Mouse (Mus musculus) adrenal gland, adult 8-10 months (tissue): Measurements from ENCODE around the gene Cdkn2aip. TPM values are rescaled to one million over a fixed set of nuclear protein-coding genes. Genes with fewer than 3 reads are reported as not detected.

Experiments used
- DNase-seq: peaks from one replicate; pipeline ENCODE4 v3.0.0; 2022
- total RNA-seq, 4 experiments: library from RNA; stranded (reverse); gene quantifications; 2 replicates each; pipeline ENCODE4 v1.2.4; 2022

Gene Cdkn2aip
- total RNA-seq, result 10 to 100 TPM; 12.9 to 14.0 (median 13.4) TPM

DNA sequence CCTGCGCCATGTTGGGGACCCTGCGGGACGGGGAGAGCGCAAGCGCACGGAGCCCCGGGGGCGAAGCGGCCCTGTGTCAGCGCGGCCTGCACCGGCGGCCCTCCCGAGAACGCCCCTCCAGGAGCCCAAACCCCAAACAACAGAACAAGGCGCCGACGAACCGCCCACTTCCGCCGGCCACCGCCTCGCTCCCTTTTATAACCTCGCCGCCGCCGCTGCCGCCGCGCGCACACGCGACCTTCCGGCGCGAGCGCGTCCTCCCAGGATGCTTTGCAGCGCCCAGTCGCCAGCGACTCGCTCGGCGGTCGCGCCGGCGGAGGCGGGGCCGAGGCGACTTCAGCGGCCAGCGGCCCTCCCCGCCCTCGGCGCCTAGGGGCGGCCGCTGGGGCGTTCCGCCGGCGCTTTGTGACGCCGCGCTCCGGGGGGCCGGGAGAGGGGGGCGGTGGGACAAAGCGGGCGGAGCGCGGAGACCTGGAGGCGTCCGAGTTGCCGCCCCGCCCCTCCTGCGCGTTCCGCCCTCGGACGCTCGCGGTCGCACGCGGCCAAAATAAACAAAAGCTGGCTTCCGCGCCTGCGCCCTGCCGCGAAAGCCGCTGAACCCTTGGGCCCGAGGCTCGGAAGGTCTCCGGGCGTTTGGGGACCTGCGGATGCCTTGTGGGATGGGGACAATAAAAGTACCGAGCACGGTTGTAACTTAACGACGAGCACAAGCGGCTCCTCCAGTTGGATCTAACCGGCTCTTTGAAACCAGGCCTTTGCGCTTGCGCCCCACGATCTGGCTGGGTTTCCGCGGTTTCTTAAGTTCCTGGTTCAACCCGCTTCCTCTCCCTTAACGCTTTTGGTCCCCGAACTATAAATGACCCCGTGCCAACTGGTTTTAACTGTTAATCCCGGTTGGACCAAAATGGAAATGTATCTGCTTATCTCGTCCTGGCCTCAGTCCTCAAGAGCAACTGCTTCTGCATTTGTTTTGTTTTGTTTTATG is at the start of gene Cdkn2aip:
Cdkn2aip (minus strand) TSS at position 172 of the 985 bp plus-strand sequence.
- DNase-seq, result peak; percentile 92

DNA sequence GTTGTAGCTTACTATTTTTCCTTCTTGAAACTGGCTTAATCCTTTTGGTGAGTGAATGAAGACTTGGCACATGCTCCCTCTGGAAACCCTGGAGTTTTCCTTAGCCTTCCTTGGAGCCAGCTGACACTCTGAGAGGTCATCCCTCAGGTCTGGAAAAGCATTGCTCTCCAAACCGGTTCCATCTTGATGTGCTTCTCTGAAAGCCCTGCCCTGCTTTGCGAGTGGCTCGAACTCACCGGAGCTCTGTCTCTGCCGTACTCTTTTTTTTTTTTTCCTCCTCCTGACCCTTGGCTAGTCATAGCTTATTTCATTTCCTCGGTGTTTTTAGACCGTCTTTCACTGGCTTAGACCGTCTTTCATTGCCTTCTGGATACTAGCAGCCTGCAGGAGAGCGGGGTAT is 49.5 kb upstream of the Cdkn2aip start:
- DNase-seq, result no peak

DNA sequence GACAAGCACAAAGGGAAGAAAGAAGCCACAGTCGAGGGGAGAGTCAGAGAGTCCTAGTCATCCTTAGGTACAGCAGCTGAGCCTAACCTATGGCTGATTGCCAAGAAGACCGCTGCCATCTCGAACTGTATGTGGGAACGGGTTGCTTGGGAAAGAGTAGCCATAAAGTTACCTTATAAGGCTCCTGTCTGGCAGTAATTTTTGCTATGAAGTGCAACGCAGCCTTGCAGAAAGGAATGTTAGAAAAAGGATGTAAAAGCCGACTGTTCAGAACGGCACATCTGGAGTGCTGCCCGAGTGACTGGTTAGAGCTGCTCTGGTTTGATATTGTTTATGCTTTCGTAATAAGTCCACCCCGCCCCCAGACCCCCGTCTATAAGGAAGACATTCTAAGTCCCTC is 47.0 kb upstream of the Cdkn2aip start:
- DNase-seq, result no peak

DNA sequence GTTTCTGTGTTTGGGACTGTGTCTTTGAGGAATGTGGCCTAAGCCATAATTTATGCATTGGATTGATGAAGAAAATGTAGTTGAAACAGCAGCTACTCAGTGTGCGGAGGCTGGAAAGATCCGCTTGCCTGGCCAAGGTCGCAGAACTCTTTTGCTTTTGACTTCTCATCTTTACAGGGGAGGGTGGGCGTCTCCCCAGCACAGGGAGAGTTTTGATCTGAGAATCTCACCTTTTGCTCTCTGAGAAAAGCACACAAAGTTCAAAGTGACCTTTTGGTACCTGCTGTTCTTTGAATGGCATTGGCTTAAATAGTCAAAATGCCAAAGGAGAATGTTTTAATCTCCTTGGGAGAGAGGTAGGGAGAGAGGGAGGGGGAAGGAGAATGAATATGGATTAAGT is 46.5 kb upstream of the Cdkn2aip start:
- no peak for DNase-seq

DNA sequence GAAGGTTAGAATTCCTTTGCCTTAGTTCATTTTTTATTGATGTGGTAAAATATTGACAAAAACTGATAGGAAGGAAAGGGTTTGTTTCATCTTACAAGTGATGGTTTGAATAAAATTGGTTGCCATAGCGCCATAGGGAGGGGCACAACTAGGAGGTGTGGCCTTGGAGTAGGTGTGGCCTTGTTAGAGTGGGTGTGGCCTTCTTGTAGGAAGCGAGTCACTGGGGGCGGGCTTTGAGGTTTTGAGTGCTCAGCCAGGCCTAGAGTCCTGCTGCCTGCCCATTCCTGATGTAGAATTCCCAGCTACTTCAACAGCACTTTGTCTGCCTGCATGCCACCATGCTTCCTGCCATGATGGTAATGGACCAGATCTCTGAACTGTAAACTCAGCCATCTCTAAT is 39.4 kb upstream of the Cdkn2aip start:
- DNase-seq, result no peak

DNA sequence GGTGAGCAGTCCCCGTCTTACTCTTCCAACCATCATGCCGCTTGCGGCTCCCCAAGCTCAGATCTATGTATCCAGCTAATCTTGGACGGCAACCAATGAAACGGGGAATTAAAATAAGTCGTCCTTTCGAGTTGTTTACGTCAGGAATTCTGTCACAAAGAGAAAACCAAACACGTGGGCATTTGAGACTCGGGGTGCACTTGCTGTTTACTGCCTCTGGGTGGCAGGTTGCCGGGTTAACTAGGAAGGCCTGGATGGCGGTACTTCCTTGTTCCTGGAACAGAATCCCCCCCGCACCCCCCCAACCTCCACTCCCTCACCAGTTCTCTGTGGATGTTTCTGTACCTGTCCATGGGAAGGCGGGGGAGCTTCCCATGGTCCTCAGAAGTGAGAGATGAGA is 36.4 kb upstream of the Cdkn2aip start:
- DNase-seq, result no peak

DNA sequence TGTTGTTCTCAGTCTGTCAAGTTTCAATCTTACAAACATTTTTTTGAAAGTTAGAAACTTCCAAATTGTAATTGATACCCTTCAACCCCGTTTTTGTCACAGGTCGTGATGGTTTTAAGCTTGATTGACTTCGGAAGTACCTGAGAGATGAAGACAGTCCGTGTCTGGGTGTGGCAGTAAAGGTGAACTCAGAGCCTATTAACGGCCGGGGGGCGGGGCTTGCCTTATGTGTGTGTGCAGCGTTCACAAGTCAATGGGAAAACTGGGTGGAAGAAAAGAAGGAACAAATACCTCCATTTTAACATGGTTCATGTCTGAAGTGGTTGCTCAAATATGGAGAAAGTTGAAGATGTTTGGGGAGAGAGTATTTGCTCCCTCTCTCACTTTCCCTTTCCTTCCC is 35.8 kb upstream of the Cdkn2aip start:
- no peak for DNase-seq

DNA sequence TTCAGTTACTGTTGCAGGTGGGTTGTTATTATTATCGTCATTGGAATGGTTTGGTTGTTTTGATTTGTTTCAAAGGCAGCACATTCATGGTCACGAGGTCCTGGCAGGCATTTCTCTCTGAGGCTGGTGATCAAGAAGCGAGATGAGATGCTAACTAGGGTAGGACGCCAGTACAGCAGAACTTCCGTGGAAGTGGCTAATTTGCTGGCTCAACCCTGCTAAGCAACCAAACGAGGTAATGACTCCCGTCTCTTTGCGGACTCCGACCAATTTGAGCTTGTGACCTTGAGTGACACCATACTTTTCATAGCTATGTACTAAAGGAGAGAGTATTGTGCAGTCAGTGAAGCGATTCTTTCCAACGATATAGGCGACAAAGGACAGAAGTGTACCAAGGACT is 32.6 kb upstream of the Cdkn2aip start:
- DNase-seq, result no peak

DNA sequence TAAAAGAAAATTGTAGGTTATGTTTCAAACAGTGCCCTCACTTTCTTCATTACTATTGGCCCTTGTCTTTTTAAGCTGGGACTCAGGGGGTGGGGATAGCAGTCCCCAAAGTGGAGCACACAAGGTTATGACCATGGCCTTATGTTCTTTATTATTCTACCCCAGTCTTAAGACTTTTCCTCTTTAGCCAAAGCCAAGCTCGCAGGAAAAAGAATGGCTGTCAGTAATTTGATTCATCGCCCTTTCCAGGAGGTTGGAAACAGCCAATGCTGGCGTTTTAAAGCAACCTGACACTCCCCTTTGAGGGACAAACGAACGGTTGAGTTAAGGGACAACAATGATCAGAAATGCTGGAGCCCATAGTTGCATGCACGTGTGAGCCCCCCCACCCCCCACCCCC is 32.1 kb upstream of the Cdkn2aip start:
- DNase-seq, result no peak

DNA sequence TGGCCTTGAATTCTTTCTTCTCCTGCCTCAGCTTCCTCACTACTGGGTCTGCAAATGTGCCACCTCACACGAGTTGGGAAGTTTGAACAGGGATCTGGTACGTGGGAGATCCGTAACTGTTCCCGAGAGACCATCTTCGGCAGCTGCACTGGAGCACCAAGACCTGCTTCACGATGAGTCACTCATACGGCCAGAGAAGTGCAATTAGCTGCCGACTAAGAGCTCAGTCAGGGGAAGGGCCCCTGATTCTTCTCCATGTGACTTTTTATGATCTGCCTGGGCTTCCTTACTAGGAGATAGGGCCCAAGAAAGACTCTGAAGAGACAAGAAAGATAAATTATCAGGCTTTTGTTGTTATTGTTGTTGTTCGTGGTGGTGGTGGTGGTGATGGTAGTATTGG is 31.1 kb upstream of the Cdkn2aip start:
- no peak for DNase-seq

DNA sequence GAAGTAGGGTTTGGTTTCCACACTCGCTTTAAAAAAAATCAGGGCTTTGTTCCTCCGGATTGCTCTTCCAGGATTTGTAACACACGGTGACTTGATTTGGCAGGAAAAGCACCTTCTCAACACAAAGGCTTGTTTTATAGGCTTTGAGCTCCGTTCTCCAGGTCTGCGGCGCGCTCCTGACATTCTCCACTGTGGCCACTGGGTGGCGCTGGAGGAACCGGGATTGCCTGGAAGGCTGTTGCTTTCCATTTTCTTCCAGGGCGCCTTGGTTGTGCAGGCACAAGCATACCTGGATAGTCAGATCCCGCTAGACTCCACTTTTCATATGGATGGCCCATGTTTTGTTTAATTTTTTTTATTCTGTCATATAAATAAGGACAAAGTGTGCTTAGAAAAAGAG is 29.7 kb upstream of the Cdkn2aip start:
- DNase-seq, result peak; percentile 60

DNA sequence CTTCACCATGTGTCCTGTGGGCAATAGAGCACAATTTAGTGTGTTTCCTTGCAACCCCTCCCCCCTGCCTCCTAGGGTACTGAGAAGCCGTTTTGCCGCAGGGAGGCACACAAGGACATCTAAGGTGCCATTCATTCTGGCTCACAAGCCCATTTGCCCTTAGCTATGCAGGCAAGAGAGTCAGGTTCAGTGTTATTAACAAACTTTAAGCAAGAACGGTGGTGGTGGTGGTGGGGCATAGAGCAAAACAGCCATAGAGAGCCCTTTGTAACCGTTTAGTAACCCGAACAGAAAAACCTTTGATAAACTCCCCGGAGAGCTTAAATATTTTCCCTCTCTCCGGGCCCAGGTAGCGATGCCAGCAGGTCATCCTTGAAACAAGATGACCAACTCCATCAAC is 29.3 kb upstream of the Cdkn2aip start:
- no peak for DNase-seq

DNA sequence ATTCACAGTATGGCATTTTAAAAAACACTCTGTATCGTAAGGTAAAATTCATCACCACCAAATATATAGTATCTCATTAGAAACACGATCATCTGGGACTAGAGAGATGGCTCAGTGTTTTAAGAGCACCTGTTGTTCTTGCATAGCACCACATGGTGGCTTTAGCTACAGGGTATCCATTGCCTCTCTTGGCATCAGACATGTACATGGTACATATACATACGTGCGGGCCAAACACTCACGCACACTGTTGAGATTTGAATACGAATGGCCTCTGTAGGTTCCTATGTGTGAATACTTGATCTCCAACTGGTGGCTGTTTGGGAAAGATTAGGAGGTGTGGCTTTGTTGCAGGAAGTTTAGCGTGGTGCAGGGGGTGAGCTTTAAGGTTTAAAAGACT is 28.6 kb upstream of the Cdkn2aip start:
- no peak for DNase-seq

DNA sequence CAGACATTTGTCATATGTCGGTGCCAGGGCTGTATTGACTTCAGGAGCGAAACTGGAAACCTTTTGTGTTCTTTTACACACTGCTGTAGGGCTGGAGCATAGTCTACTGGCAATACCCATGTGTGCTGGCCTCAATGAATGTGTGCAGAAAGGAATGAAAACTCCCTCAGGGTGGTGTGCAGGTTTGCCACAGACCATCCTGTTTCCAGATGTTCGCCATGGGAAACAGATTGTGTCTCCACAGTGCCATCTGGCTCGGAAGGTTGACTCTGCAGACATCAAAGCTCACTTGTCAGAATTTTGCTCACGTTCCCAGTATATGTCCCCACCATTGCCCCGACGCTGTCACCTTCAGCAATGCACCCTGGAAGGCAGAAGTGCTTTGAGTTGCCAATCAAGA is 23.4 kb upstream of the Cdkn2aip start:
- no peak for DNase-seq

DNA sequence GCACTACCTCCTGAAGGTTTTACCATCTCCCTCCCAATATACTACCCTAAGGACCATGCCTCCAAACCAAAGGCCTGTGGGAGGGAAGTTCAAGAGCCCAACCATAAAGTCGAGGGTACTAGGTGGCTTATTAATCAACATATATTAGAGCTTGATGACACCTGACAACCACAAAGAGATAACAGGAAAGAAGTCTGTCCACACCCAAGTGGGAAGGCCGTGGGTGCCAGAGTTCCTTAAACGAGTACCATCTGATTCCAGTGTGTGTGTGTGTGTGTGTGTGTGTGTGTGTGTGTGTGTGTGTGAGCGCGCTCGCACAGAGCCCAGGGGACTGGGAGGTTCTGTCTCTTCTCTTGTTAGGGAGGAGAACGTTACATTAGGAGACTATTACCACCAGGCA is 15.6 kb upstream of the Cdkn2aip start:
- DNase-seq, result no peak

DNA sequence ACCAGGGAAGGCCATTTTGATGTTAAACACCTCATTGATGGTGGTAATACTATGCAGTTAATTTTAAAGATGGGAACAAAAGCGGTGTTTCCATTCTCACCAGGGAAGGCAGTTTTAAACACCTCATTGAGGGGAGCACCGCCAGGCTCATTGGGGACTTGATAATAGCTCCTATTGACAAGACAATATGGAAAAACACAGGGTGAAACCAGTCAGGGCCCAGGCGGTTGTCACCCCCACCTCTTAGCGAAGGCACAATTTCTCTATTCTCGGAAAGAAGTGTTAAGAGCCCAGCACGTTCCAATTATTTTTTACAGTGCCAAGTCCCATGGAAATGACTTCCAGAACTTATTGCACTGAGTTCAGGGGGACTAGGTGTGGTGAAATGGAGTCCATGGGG is 13.2 kb upstream of the Cdkn2aip start:
- no peak for DNase-seq

DNA sequence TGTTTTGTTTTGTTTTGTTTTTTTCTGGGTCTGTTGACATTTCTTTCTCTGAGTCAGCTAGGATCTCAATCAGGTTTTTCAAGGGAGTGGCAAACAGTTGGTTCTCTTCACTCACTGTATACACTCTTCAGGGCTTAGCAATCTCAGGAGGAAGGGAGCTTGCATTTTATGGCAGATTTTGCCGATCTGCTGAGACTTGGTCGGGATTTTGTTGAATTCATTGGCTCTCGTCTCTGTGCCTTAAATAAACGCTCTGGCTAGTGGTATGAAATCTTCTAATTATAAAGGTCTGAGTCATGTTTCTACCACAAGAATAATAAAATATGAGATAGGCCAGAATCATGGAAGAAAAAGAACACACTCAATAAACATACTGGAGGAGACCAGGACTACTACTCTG is 7.9 kb upstream of the Cdkn2aip start:
- DNase-seq, result no peak

DNA sequence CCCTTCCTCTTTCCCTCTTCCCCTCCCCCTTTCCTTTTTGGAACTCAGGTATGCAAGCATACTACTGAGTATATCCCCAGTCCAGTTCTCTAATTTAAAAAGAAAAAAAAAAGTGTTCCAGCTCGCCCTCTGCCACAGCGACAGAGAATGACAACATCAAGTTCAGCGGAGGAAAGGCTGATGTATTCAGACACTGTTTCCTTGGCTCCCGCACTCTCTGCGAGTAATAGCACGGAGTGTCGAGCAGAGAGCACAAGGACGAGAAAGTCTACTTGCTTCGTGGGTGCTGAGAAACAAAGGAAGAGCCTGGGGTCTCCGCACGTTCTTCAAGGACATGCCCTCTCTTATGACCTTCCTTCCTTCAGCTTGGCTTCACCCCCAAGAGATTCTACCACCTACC is 4.9 kb upstream of the Cdkn2aip start:
- DNase-seq, result no peak

DNA sequence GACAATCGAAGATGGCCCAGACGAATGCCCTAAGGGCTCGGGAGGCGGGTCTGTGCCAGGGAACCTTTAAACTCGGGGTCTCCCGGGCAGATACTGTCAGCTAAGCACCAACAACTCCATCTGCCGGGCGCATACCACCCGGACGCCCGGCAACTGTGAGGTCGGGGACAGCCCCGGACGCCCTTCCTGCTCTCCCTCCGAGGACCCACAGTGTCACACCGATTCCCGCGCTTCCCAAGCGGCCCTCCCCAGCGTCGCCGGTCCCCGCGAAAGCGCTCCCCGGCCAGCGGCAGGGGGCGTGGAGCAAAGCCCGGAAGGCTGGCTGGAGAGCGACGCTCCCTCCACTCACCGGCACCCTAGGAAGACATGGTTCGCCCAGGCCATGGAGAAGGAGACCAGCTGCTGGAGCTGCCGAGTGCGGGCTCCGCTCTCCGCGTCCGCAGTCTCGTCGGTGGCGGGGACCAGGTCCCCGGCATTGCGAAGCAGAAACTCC is 515 bp downstream of the Cdkn2aip start:
- DNase-seq, result no peak

DNA sequence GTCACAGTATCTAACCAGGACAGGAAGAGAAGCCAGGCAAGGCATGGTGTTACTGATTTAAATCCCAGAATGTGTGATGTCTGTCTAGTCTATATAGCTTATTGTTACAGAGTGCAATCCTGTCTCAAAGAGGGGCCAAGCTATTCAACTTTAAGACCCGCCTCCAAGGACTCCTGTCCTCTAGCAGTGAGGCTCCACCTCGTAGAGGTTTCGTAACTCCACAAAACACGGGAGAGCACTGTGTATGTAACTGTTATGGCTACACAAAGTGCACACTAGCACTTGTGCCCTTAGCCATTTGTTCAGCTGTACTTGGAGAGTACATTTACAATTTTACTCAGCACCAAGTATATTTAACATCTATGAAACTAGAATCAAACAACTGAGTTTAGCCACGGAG is 5.6 kb downstream of the Cdkn2aip start:
- no peak for DNase-seq

DNA sequence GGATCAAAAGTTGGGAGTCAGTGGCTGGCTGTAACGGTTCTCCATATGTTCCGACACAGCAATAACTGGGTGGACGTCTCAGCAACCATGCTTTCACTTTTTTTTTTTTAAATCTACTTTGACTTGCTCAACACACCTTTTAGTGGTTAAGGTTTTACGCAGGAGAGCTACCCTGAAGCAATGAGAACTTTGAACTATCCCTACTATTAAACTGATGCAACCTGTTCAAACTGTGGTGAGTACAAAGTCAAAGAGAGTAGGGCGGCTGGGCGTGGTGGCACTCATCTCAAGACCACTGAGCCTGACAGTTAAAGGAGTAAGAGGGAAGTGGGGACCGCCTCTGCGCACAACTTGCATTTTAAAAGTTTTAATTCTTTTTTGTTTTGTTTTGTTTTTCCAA is 7.0 kb downstream of the Cdkn2aip start:
- no peak for DNase-seq

DNA sequence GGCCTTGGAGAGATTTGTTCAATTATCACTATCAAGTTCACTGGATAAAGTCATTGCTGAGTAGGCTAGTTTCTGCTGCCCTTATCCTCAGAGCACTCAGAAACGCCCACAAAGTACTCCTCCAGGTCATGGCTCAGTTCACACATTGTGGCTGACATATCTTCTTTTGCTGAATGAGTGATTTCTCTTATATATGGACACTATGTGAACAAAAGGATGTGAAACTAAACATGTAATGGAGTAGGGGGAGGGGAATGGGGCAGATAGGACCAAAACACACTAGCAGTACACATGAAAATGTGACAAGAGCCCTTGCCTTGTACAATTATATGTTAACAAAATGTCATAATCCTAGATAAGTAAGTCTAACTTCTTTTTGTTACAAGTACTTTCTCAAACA is 11.4 kb downstream of the Cdkn2aip start:
- no peak for DNase-seq

DNA sequence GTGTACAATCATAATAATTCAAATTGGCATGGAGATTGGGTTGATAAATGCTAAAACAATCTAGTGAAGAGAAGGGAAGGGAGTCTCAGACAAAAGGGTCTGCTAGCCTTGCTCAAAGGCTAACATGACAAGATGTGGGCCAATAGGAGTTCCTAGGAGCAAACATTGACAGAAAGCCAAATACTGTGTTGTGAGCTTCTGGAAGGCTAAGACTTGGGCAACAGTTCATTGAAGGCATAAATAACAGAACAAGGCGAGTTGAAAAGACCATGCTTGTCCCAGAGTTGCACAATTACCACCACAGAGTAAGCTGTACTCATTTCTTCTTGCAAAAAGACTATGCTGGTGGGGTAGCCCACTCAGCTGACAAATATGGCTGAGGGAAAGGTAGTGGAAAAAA is 16.0 kb downstream of the Cdkn2aip start:
- DNase-seq, result no peak

DNA sequence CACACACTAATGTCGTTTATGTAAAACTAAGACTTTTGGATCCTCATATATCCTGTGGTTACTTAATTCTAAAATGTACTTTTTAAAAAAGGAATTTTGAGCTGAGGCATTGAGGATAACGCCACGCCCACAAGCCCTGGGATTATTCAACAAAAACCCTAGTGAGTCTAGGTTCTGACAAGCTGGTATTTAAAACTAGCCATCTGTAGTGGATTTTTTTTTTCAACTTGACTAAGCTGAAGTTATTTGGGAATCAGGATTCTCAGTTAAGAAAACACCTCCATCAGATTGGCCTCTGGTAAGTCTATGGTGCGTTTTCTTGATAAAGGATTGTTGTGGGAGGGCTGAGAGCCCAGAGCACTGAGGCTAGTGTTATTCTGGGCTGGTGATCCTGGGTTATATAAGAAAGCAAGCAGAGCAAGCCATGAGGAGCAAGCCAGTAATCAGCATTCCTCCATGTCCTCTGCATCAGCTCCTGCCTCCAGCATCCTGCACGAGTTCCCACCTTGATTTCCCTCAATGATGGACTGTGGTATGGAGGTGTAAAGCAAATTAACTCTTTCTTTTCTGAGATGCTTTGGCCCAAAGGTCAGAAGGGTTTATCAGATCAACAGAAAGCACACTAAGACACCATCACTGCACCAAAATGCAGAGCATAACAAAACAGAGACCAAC is 18.2 kb downstream of the Cdkn2aip start:
- DNase-seq, result no peak
